Mouse (Mus musculus) lung, adult 2 months (tissue): Measurements from ENCODE around the gene Fads6.

ENCODE experiments used
- CTCF ChIP-seq: fragments of 200-500 bp; IDR thresholded peaks from 2 replicates; pipeline ENCODE4 v1.5.1; 2011; ENCODE audit warnings: mild to moderate bottlenecking, low read length, control low read depth; ENCODE audit not compliant: insufficient read depth
- POLR2A ChIP-seq: fragments of 200-500 bp; IDR thresholded peaks from 2 replicates; pipeline ENCODE4 v1.6.1; 2011; ENCODE audit warnings: low read depth, mild to moderate bottlenecking, control low read depth, low read length, borderline replicate concordance; ENCODE audit errors: extremely low read depth

DNA sequence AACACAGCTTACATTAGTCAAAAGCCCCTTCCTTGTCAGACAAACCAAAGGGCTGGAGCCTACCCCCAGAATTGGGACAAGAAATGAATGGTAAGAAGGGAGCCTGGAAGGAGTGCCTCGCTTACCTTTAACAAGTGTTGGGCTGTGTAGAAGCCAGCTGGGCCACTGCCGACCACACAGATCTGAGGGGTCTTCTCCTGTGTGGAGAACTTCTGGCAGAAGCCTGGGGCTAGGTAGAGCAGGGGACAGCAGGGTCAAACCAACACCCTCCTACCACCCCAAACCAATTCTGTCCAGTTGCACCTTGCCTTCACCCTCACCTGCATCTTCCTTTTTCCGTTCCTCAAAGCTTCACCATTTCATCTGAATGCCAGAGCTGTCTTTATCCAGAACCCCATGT is 21.5 kb downstream of the Fads6 start:
- TF ChIP-seq POLR2A = no peak
- no peak for TF ChIP-seq CTCF
